Mouse (Mus musculus) midbrain, embryonic 10.5 days (tissue): ENCODE results near the gene Atxn10. TPM values are rescaled to one million over a fixed set of nuclear protein-coding genes. Genes with fewer than 3 reads are reported as not detected.

Experiments used
- DNase-seq: peaks from one replicate; pipeline ENCODE4 v3.0.0-alpha.2; 2017; ENCODE audit warnings: low spot score
- H3K27ac ChIP-seq: fragments of 300-500 bp; sonication (generic); replicated peaks from 2 replicates; pipeline ENCODE4 v1.5.1; 2016; ENCODE audit warnings: mild to moderate bottlenecking
- H3K27me3 ChIP-seq: fragments of 300-500 bp; sonication (generic); 2 replicates; pipeline ENCODE4 v1.6.1; 2016; ENCODE audit warnings: low read depth, mild to moderate bottlenecking; ENCODE audit not compliant: poor library complexity, severe bottlenecking
- H3K36me3 ChIP-seq: fragments of 300-500 bp; sonication (generic); 2 replicates; pipeline ENCODE4 v1.6.1; 2016; ENCODE audit warnings: mild to moderate bottlenecking, moderate library complexity
- H3K4me1 ChIP-seq: fragments of 300-500 bp; sonication (generic); 2 replicates; pipeline ENCODE4 v1.6.1; 2016
- H3K4me3 ChIP-seq: fragments of 300-500 bp; sonication (generic); 2 replicates; pipeline ENCODE4 v1.5.1; 2016; ENCODE audit warnings: mild to moderate bottlenecking, moderate library complexity
- H3K9me3 ChIP-seq: fragments of 300-500 bp; sonication (generic); replicated peaks from 2 replicates; pipeline ENCODE4 v1.6.1; 2016; ENCODE audit warnings: mild to moderate bottlenecking
- WGBS: fragments of 180-500 bp; shearing (Covaris S2); methylation state at CpG from one replicate; pipeline ENCODE4 v1.1.7; 2016; 5-methylcytosine and 5-hydroxymethylcytosine counted together
- polyA plus RNA-seq: library from polyadenylated mRNA; unstranded; fragments of >200 nt; fragmentation: Nextera tagmentation; extraction: Ambion mirVana; gene quantifications from 2 replicates; pipeline ENCODE4 v1.2.1, GENCODE M21; 2016

The Atxn10 gene
- polyA plus RNA-seq, 1 experiment from 2014 or later, result 341 TPM

GRCm38 (mm10) chr15:85497981-85498475 lies 162.0 kb downstream of the Atxn10 start:
- H3K36me3 ChIP-seq, result no peaks in the 10 kb centered on the region

GRCm38 (mm10) chr15:85500267-85500666 lies 164.2 kb downstream of the Atxn10 start:
- no peak for DNase-seq
- WGBS, result 91% methylated on average over 10 of the region's 10 CpGs
- Histone ChIP-seq H3K4me3 (no peak overlapping the region), H3K9me3 (no peaks in the 10 kb centered on the region), H3K27me3 (peaks cover 63% of the 10 kb centered on the region), H3K36me3 (no peaks in the 10 kb centered on the region), H3K27ac (peak overlapping the region; percentile 84; the same call in 1 of the 2 replicates), H3K4me1 (peaks cover 43% of the 10 kb centered on the region)

More at GRCm38 (mm10) chr15:85497981-85498475, 162.0 kb downstream of the Atxn10 start:
- peak overlapping the region; percentile 86 for H3K27ac ChIP-seq
- no peaks in the 10 kb centered on the region for H3K9me3 ChIP-seq
- peaks cover 74% of the 10 kb centered on the region for H3K27me3 ChIP-seq
- H3K4me3 ChIP-seq, result peak overlapping the region; percentile 28; the same call in 1 of the 2 replicates
- peak; percentile 77 for DNase-seq
- 26% methylated on average over 10 of the region's 10 CpGs for WGBS
- H3K4me1 ChIP-seq, result peaks cover 59% of the 10 kb centered on the region

GRCm38 (mm10) chr15:85503127-85503526 lies 167.1 kb downstream of the Atxn10 start, which contains the start of gene 7530416G11Rik:
Gene 7530416G11Rik, minus strand, starts transcription at chr15:85503227.
- DNase-seq, result no peak
- peak within 1 kb of the TSS; percentile 65 for H3K27ac ChIP-seq

GRCm38 (mm10) chr15:85505118-85505925 lies 169.3 kb downstream of the Atxn10 start:
- H3K27ac ChIP-seq, result peak overlapping the region; percentile 90
- WGBS, result 73% methylated on average over 14 of the region's 14 CpGs

More at GRCm38 (mm10) chr15:85503127-85503526, 167.1 kb downstream of the Atxn10 start, which contains the start of gene 7530416G11Rik:
- Histone ChIP-seq H3K4me1 (peaks cover 57% of the 10 kb centered on the region), H3K27me3 (peaks cover 52% of the 10 kb centered on the region), H3K36me3 (no peaks in the 10 kb centered on the region), H3K4me3 (no peak within 1 kb of the TSS), H3K9me3 (no peaks in the 10 kb centered on the region)
- WGBS, result 89% methylated on average over 8 of the region's 8 CpGs

GRCm38 (mm10) chr15:85506680-85507079 lies 170.6 kb downstream of the Atxn10 start:
- Histone ChIP-seq H3K27ac (peak overlapping the region; percentile 90), H3K9me3 (no peaks in the 10 kb centered on the region), H3K4me1 (peaks cover 38% of the 10 kb centered on the region), H3K4me3 (no peak overlapping the region), H3K36me3 (no peaks in the 10 kb centered on the region), H3K27me3 (peaks cover 26% of the 10 kb centered on the region)
- WGBS, result 65% methylated on average over 1 of the region's 1 CpGs
- no peak for DNase-seq

More at GRCm38 (mm10) chr15:85505118-85505925, 169.3 kb downstream of the Atxn10 start:
- H3K4me1 ChIP-seq, result peaks cover 43% of the 10 kb centered on the region
- no peak overlapping the region for H3K4me3 ChIP-seq
- no peak for DNase-seq
- H3K36me3 ChIP-seq, result no peaks in the 10 kb centered on the region
- peaks cover 35% of the 10 kb centered on the region for H3K27me3 ChIP-seq
- H3K9me3 ChIP-seq, result no peaks in the 10 kb centered on the region

GRCm38 (mm10) chr15:85507370-85508014 lies 171.4 kb downstream of the Atxn10 start:
- peak overlapping the region; percentile 90 for H3K27ac ChIP-seq
- 38% methylated on average over 32 of the region's 32 CpGs for WGBS
- H3K36me3 ChIP-seq, result no peaks in the 10 kb centered on the region
- H3K4me1 ChIP-seq, result peaks cover 38% of the 10 kb centered on the region
- peak overlapping the region; percentile 20 for H3K4me3 ChIP-seq
- H3K9me3 ChIP-seq, result no peaks in the 10 kb centered on the region
- H3K27me3 ChIP-seq, result peaks cover 26% of the 10 kb centered on the region
- peak; percentile 81 for DNase-seq

Other genes starting within 250 kb of the Atxn10 start
- gene Smc1b, start 204.3 kb upstream of the Atxn10 start, polyA plus RNA-seq, result 0.11 and 0.12 TPM in 2 replicates
- gene Ribc2, start 204.2 kb upstream of the Atxn10 start, polyA plus RNA-seq, result 0.41 and 0.57 TPM in 2 replicates
- gene Fbln1, start 130.3 kb upstream of the Atxn10 start, polyA plus RNA-seq, result 162 and 179 TPM in 2 replicates
- gene 7530416G11Rik, start 167.0 kb downstream of the Atxn10 start, polyA plus RNA-seq, result not detected in 2 replicates
- gene Wnt7b, start 246.2 kb downstream of the Atxn10 start, polyA plus RNA-seq, result 54.8 and 56.5 TPM in 2 replicates